Mouse (Mus musculus) CH12.LX (cell line): ENCODE data around the gene Siglec1.

ENCODE experiments used
- CTCF ChIP-seq, 2 experiments: IDR thresholded peaks in 1 of 2; conservative IDR thresholded peaks in 1 of 2; 2 replicates each; pipeline ENCODE4 v1.5.1; 2011 to 2012; ENCODE audit warnings: low read depth in 2 of 2, low read length in 2 of 2, improper control_type of control experiment in 1 of 2, inconsistent platforms in 1 of 2, mild to moderate bottlenecking in 1 of 2, moderate library complexity in 1 of 2
- RAD21 ChIP-seq: IDR thresholded peaks from 2 replicates; pipeline ENCODE4 v1.6.1; 2011; ENCODE audit warnings: low read depth, mild to moderate bottlenecking, low read length, improper control_type of control experiment, moderate library complexity

GRCm38 (mm10) chr2:131053851-131054645, 32.5 kb downstream of the Siglec1 start:
- TF ChIP-seq RAD21 (no peak), CTCF (conservative IDR thresholded peaks at IDR 0.05 in 1 of 2, IDR thresholded peaks at IDR 0.05 in 1 of 2; ENCODE audit: low read depth in 2 of 2, low read length in 2 of 2) (no peak)
